Mouse (Mus musculus) T-cell, adult 2 months (primary cell): Measurements from ENCODE around the gene Lzic.

Experiments
- DNase-seq: peaks from one replicate; pipeline ENCODE4 v3.0.0; 2022; ENCODE audit warnings: low spot score

Gene Lzic

DNA sequence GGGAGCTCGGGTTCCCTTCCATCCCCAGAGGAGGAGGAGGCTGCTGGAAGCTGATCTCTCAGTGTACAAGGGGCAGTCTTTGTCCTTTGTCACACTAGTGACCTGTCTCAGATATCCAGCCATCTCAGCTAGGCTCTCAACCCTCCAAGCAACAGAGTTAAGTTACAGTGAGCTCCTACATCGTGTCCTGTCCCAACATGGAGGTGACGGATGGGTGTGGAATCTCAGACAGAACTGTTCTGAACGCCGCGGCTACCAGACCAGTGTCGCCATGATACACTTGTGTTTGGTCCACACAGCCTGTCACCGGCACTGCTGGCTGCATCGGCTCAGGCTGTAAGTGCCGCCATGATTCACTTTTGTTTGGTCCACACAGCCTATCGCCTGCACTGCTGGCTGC is 8.0 kb upstream of the Lzic start, which contains the start of gene Tmem274:
Tmem274 (plus strand) TSS at position 301 of the 400 bp plus-strand sequence.
- no peak for DNase-seq

DNA sequence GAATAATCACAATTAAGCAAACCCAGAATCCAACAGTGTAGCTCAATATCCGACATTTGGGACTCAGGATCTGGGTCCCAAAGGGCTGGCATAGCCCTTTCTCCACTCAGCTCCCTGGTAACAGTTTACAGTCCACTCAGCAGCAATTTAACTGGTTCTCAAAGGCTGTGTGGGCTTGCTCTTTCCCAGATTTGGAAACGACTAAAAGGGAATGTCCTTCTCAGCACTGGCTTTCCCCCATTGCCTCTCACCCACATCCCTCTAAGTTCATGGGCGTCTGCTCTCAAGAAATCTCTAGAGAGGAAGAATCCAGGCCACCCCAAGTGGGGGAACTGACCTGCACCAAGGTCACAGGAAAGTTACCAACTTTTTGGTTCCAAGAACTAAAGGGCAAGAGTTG is 463 bp upstream of the Lzic start:
- DNase-seq, result no peak

DNA sequence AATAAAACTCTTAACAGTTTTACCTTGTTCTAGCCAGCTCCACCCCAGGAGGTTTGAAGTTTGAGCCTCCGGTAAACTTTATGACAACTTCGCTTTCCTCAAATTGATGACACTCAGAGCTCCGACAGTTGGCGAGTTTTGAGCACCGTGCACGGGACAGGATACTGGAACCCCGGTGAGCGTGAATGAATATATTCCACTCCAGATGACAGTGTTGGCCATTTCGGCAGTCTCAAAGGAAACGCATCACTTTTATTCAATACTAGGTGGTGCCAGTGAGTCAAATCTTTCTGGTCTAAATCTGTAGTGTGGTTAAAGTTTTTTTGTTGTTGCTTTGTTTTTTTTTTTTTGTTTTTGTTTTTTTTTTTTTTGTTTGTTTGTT is 787 bp downstream of the Lzic start:
- peak; percentile 37 for DNase-seq

GRCm38 (mm10) chr4:149487729-149488128 is 2.7 kb downstream of the Lzic start:
- no peak for DNase-seq

DNA sequence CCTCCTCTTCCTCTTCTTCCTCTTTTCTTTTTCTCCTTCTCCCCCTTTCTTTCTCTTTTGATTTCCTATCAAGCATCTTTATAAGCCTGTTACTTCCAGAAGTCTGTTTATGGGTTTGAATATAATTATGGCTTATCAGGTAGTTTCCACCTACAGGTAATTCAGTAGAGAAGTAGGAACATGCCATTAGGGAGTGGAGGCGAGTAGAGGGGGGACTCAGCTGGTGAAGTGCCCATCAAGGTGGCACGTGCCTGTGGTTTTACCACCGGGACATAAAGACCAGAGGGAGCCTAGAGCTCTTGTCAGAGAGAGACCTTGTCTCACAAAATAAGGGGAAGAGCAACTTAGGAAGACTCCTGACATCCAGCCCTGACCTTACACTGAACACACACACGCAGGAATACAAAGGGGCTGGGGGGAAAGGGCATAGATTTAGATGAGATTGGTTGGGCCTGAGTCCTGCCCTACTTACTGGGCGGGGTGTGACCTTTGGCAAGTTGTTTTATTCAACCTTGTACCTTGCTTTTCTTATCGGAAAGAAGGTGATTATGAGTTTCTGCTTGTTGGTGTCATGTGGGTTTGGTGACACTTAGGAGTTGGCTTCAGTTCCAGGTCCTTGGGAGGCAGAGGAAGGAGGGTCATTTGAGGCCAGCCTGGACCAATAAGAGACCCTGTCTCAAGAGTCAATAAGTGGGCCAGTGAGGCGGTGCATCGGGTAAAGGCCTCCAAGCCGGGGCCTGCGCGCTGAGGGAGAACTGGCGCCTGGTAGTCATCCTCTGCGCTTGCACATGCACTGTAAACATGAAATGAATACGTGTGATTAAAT is 4.6 kb downstream of the Lzic start:
- DNase-seq, result no peak

DNA sequence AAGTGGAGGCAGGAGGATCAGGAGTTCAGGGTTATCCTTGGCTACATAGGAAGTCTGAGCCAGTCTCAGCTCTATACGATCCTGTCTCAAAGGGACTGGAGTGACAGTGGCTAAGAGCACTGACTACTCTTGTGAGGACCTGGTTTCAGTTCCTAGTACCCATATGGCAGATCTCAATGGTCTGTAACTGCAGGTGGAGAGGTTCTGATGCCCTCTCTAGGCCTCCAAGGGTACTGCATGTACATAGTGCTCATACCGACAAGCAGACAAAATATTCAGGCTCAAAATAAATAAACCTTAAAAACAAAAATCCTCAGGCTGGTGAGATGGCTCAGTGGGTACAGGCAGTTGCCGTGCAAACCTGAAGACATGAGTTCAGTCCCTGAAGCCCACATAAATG is 6.1 kb downstream of the Lzic start:
- DNase-seq, result no peak

DNA sequence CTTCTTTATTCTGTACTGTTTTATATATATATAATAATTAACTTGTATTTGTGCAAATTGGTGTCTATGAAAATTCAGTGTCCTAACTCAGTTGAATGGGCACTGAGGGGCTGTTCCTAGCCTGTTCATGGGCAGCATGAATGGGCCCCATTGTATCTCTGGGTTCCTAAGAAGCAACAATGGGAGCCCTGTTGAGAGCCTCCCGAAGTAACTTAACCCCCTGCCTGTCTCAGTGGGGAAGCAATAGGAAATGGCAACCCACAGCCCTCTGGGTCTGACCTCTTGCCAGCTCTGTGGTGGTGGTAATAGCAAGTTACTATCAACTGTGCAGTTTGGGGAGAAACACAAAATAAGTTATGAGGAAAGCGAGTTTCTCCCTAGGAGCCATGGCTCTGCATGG is 11.6 kb downstream of the Lzic start:
- DNase-seq, result no peak

DNA sequence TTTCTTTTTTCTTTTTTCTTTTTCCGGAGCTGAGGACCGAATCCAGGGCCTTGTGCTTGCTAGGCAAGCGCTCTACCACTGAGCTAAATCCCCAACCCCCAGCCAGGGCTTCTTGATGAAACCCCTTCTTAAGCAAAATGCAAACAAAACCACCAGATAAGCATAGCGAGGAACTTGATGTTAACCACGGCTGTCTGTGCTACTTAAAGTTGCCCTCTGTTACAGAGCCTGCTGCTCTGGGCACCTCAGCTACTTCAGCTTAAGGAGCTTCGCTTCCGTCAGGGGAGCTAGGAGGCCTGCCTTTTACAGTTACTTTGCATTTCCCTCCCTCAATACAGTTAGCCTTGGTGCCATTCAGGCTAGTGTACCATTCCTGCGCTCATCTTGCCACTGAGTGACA is 13.9 kb downstream of the Lzic start:
- no peak for DNase-seq

DNA sequence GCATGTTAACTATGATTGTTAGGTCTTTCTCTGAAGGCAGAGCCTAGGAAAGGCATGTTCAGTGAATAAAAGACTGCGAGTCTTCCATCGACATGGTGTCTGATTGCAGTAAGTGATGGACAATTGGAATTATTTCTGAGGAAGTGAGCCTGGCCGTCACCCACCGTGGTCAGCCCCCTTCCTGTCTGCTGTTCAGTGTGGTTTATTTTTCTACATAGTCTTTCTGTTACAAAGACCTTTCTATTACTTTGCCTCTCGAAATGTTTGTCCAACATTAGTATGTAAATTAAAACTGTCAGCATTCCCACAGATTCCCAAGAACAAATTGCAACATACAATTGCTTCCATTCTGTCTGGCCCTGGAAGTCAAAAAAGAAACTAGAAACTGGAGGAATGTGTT is 14.8 kb downstream of the Lzic start:
- no peak for DNase-seq

DNA sequence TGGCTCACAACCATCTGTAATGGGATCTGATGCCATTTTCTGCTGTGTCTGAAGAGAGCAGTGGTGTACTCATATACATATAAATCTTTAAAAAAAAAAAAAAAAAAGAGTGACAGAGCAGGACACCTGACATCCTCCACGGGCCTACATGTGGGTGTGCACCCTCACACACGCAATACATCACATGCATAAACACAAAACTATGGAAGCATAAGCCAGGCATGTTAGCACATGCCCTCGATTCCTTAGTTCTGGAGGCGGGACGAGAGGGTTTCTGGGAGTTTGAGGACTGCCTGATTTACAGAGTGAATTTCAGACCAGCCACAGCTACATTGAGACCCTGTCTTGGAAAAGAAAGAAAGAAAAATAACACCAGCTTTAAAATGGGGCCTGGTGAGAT is 19.3 kb downstream of the Lzic start:
- DNase-seq, result no peak

DNA sequence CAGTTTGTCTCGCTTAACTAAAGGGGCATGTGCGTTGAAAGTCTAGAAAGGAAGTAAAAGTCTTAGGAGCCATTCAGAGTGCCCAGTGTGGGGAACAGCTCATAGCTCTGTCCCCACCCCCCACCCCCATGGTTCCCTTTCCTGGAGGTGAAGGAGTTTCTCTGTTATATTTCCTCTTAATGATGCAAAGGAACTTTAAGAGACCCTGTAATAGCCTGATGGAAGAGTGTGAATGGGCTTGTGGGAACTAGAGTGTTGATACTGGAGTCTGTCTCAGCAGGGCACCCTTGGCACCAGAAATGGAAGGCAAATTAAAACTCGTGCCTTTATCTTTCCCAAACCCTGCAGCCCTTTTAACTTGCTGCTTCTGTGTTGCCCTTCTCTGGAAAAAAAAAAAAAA is 19.8 kb downstream of the Lzic start:
- no peak for DNase-seq

GRCm38 (mm10) chr4:149505261-149505967 is 20.4 kb downstream of the Lzic start:
- no peak for DNase-seq

- DNase-seq, result no peak
Measured at GRCm38 (mm10) chr4:149506904-149507303, 21.9 kb downstream of the Lzic start.

DNA sequence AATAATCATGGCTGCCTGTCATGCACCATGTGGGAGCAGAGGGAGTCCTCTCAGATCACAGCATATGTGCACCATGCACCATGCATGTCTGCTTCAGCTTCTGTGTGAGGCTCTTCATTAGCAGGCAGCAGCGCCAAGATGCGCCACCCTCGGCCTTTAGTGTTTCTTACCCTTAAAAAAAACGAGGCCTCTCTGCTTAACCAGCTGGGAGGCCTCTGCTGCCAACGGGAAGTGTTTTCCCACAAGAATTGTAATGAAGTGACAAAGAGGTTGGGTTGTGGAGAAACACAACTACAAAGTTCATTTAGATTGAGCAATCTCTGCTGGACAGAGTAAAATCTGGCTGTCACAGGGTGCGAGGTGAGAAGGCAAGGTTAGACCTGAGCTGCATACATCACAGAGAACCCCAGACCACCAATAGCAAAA is 26.2 kb downstream of the Lzic start:
- no peak for DNase-seq

DNA sequence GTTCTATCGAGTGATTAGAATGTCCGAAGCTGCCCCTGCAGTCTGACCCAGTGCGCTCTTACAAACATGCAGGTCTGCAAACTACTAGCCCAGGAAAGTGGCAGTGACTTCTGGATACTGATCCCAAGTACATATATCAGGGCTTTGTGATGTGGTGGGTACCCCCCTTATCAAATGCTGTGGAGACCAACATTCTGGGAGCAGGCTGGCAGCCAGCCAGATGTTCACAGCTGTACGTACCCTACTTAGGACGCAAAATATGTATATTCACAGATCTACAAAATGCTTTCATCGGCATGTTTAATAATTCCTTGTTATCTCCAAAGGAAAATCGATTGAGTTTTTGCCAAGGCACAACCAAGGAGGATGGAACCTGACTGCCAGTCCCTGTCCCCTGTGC is 27.0 kb downstream of the Lzic start:
- DNase-seq, result no peak

DNA sequence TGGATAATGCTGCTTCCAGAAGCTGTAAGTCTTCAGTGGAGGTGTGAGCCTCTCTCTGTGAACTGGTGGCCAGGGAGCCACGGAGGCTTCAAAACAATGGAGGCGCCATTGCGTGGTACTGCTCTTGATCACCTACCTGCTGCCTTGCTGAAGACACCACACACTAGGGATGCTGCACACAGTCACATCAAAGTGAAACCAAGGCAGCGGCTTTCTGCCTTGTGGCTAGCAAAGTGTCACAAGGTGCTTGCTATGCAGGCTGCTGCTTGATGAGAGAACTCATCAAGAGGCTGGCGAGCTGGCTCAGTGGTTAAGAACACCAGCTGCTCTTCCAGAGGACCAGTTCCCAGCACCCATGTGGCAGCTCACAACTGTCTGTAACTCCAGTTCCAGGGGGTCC is 30.7 kb downstream of the Lzic start:
- peak; percentile 51 for DNase-seq

GRCm38 (mm10) chr4:149517868-149518340 is 32.9 kb downstream of the Lzic start, which contains the start of gene Ctnnbip1:
Gene Ctnnbip1, plus strand, starts transcription at chr4:149518236.
- DNase-seq, result peak; percentile 94

DNA sequence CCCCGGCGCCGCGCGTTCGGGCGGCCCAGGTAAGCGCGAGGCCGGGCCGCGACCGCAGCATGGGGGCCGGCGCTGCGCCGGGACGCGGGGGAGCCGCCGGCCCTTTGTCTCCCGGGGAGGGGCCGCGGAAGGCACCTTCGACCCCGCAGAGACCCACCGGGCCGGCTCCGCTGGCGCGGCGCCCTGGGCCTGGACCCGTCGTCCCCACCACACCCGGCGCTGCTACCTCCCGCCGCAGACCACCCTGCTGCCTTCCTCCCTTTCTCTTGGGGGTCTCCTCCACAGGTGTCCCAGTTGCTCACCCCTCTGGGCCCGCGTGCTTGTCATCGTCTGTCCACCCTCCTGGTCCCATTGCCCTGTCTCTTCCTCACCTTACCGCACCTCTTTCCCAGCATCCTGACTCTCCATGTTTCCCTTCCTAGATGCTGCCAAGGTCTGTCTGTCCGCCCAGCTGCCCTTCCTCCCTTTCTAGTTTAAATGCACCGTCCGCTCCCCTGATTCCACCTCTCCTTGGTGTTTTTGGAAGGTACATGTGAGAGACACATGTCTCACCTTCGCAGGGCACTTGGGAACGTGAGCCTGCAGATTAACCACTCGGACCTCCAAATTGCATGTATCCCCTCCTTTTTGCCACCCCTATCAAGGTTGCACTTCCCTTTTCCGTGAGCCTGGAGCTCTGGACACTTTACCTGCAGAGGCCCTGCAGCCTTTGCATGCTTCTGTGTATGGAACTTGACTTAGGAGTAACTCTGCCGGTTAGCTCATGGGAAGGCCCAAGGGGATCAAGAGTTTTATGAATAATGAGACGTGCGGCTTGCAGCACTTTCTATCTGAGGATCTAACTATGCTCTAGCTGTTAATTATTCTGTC is 33.6 kb downstream of the Lzic start:
- DNase-seq, result peak; percentile 11

GRCm38 (mm10) chr4:149521258-149521657 is 36.2 kb downstream of the Lzic start:
- DNase-seq, result no peak

DNA sequence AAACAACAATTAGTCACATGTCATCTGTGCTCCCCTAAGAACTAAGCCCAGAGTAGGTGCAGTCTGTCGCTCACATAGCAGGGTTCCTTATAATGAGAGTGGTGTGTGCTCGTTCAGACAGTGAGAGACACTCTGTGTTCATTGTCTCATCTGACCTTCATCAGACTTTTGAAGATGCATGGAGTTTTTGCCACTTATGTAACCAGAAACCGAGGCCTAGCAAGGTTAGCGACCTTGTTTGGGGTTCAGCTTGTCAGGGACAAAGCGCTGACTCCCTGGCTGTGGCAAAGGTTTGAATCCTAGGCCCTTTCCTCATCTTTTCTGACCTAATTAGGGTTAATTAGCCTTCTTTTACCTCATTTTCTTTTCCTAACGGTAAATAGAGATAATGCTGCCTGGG is 38.9 kb downstream of the Lzic start:
- no peak for DNase-seq

GRCm38 (mm10) chr4:149525170-149525569 is 40.1 kb downstream of the Lzic start:
- no peak for DNase-seq

DNA sequence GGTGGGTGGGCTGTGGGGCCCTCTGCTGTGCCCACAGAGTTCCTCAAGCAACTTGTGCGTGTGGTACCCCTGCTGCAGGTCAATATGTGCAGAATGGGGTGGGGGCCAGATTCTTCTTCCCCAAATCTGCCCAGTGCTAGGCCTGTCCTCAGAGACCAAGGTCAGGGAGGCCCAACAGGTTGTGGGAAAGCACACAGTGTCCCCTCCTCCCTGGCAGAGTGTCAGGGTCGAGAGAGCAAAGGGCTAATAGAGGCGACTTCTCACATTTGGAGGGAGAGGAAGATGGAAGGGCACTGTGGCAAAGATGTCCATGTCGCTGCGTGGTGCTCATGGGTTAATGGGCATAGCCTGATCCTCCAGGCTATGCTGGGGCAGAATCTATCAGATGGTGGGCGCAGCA is 40.8 kb downstream of the Lzic start:
- DNase-seq, result no peak
